Mouse (Mus musculus) adrenal gland, adult (tissue): ENCODE measurements around the gene Tbc1d10a.

ENCODE experiments used
- DNase-seq, 2 experiments: peaks; one replicate each; pipeline ENCODE4 v3.0.0; 2022 to 2023; ENCODE audit warnings: low spot score in 1 of 2; ENCODE audit not compliant: inconsistent age in 2 of 2

Gene Tbc1d10a

GRCm38 (mm10) chr11:4262847-4263246 is 76.3 kb downstream of the Tbc1d10a start:
- no peak for DNase-seq

GRCm38 (mm10) chr11:4263296-4263695 is 76.7 kb downstream of the Tbc1d10a start:
- DNase-seq, result no peak

GRCm38 (mm10) chr11:4264066-4264465 is 77.5 kb downstream of the Tbc1d10a start:
- no peak for DNase-seq
